Mouse (Mus musculus) midbrain, embryonic 12.5 days (tissue): Measurements from ENCODE around the gene Mkln1. TPM values are rescaled to one million over a fixed set of nuclear protein-coding genes. Genes with fewer than 3 reads are reported as not detected.

ENCODE experiments used
- ATAC-seq: fragments of 200-750 bp; cut with Nextera tagmentation; 2 replicates; pipeline ENCODE4 v1.8.0; 2017; ENCODE audit warnings: low read depth, moderate TSS enrichment, moderate library complexity; ENCODE audit not compliant: low FRiP score
- H3K27ac ChIP-seq: fragments of 300-500 bp; sonication (generic); replicated peaks from 2 replicates; pipeline ENCODE4 v1.5.1; 2016; ENCODE audit warnings: mild to moderate bottlenecking
- H3K27me3 ChIP-seq: fragments of 300-500 bp; sonication (generic); 2 replicates; pipeline ENCODE4 v1.6.1; 2016; ENCODE audit warnings: mild to moderate bottlenecking
- H3K36me3 ChIP-seq: fragments of 300-500 bp; sonication (generic); 2 replicates; pipeline ENCODE4 v1.6.1; 2016
- H3K4me1 ChIP-seq: fragments of 300-500 bp; sonication (generic); 2 replicates; pipeline ENCODE4 v1.6.1; 2016
- H3K4me2 ChIP-seq: fragments of 300-500 bp; sonication (generic); replicated peaks from 2 replicates; pipeline ENCODE4 v1.6.1; 2016; ENCODE audit warnings: mild to moderate bottlenecking, moderate library complexity
- H3K4me3 ChIP-seq: fragments of 300-500 bp; sonication (generic); 2 replicates; pipeline ENCODE4 v1.5.1; 2016; ENCODE audit warnings: mild to moderate bottlenecking
- H3K9ac ChIP-seq: fragments of 300-500 bp; sonication (generic); replicated peaks from 2 replicates; pipeline ENCODE4 v1.6.1; 2016; ENCODE audit warnings: mild to moderate bottlenecking, moderate library complexity
- H3K9me3 ChIP-seq: fragments of 300-500 bp; sonication (generic); 2 replicates; pipeline ENCODE4 v1.6.1; 2016; ENCODE audit warnings: mild to moderate bottlenecking
- WGBS: fragments of 180-500 bp; shearing (Covaris S2); methylation state at CpG from one replicate; pipeline ENCODE4 v1.1.7; 2016; 5-methylcytosine and 5-hydroxymethylcytosine counted together
- polyA plus RNA-seq: library from polyadenylated mRNA; unstranded; fragments of >200 nt; fragmentation: Nextera tagmentation; extraction: Ambion mirVana; gene quantifications from 2 replicates; pipeline ENCODE4 v1.2.1, GENCODE M21; 2016

The Mkln1 gene
- polyA plus RNA-seq, 1 experiment from 2014 or later: 208 TPM

- no peak overlapping the region for H3K4me3 ChIP-seq
These were observed 12.5 kb downstream of the Mkln1 start for GRCm38 (mm10) chr6:31411017-31411416.

GRCm38 (mm10) chr6:31412487-31412886 lies 14.0 kb downstream of the Mkln1 start:
- peak; percentile 34; the same call in 1 of the 2 replicates for ATAC-seq
- Histone ChIP-seq H3K4me3 (no peak overlapping the region), H3K9me3 (no peaks in the 10 kb centered on the region), H3K4me1 (peaks cover 18% of the 10 kb centered on the region), H3K9ac (no peak overlapping the region), H3K27me3 (no peaks in the 10 kb centered on the region), H3K4me2 (no peak overlapping the region), H3K27ac (no peak overlapping the region), H3K36me3 (no peaks in the 10 kb centered on the region)

More at GRCm38 (mm10) chr6:31411017-31411416, 12.5 kb downstream of the Mkln1 start:
- Histone ChIP-seq H3K27me3 (no peaks in the 10 kb centered on the region), H3K4me2 (no peak overlapping the region), H3K4me1 (peaks cover 18% of the 10 kb centered on the region), H3K9me3 (no peaks in the 10 kb centered on the region), H3K9ac (no peak overlapping the region), H3K36me3 (no peaks in the 10 kb centered on the region), H3K27ac (no peak overlapping the region)
- ATAC-seq: no peak
- WGBS: 67% methylated on average over 1 of the region's 1 CpGs

GRCm38 (mm10) chr6:31413556-31413955 lies 15.0 kb downstream of the Mkln1 start:
- Histone ChIP-seq H3K27me3 (no peaks in the 10 kb centered on the region), H3K4me3 (no peak overlapping the region), H3K9ac (no peak overlapping the region), H3K4me2 (no peak overlapping the region), H3K36me3 (no peaks in the 10 kb centered on the region), H3K4me1 (peaks cover 18% of the 10 kb centered on the region), H3K27ac (no peak overlapping the region), H3K9me3 (no peaks in the 10 kb centered on the region)
- no peak for ATAC-seq

DNA sequence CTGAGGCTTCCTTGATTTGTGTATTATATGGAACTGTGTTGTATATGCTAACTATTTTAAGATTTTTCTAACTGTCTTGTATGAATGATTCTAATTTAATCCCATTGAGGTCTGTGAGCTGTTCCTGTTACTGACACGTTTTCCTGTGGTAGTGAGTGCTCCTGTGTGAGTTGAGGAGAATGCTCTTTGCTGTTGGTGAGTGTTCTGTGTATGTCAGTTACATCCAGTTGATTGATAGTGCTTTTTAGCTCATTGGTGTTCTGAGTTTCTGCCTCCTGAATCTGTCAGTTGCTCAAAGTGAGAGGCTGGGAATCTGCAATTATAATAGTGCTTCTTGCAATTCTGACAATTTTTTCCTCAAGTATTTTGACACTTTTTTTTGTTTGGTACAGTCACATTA lies 15.8 kb downstream of the Mkln1 start:
- no peak overlapping the region for H3K9ac ChIP-seq
- 55% methylated on average over 1 of the region's 1 CpGs for WGBS
- ATAC-seq: no peak
- H3K4me1 ChIP-seq: peaks cover 18% of the 10 kb centered on the region
- no peak overlapping the region for H3K4me3 ChIP-seq
- H3K27ac ChIP-seq: no peak overlapping the region
- H3K9me3 ChIP-seq: no peaks in the 10 kb centered on the region
- H3K27me3 ChIP-seq: no peaks in the 10 kb centered on the region
- H3K4me2 ChIP-seq: no peak overlapping the region
- no peaks in the 10 kb centered on the region for H3K36me3 ChIP-seq

GRCm38 (mm10) chr6:31425428-31425827 lies 26.9 kb downstream of the Mkln1 start:
- Histone ChIP-seq H3K9ac (no peak overlapping the region), H3K4me1 (no peaks in the 10 kb centered on the region), H3K9me3 (no peaks in the 10 kb centered on the region), H3K27ac (no peak overlapping the region), H3K27me3 (no peaks in the 10 kb centered on the region), H3K36me3 (peaks cover 11% of the 10 kb centered on the region), H3K4me3 (no peak overlapping the region), H3K4me2 (no peak overlapping the region)
- WGBS: 89% methylated on average over 3 of the region's 3 CpGs
- no peak for ATAC-seq

DNA sequence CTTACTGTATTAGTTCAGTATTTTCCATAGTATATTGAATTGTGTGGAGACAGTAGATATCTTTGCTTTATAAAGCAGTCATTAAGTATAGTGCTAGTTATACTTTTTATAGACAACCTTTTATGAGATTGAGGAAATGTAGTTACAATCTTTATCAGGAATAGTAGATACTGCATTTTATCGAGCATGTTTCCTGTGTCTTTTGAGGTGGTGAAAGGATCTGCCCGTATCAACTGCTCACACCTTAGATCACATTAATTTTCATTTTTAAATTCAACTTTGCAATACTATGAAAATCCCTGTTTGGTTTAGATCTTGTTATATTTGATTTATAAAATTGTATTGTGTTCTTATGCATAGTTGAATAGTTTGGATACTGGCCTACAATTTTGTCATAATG lies 38.7 kb downstream of the Mkln1 start:
- no peak overlapping the region for H3K9ac ChIP-seq
- WGBS: 93% methylated on average over 2 of the region's 2 CpGs
- H3K27me3 ChIP-seq: no peaks in the 10 kb centered on the region
- H3K36me3 ChIP-seq: peaks cover 23% of the 10 kb centered on the region
- H3K4me2 ChIP-seq: no peak overlapping the region
- no peaks in the 10 kb centered on the region for H3K9me3 ChIP-seq
- H3K4me1 ChIP-seq: no peaks in the 10 kb centered on the region
- H3K27ac ChIP-seq: no peak overlapping the region
- no peak overlapping the region for H3K4me3 ChIP-seq
- ATAC-seq: no peak

- H3K36me3 ChIP-seq: peaks cover 11% of the 10 kb centered on the region
- no peaks in the 10 kb centered on the region for H3K9me3 ChIP-seq
- no peak overlapping the region for H3K27ac ChIP-seq
- H3K27me3 ChIP-seq: no peaks in the 10 kb centered on the region
- no peak for ATAC-seq
- H3K9ac ChIP-seq: no peak overlapping the region
- no peak overlapping the region for H3K4me2 ChIP-seq
- no peak overlapping the region for H3K4me3 ChIP-seq
- H3K4me1 ChIP-seq: no peaks in the 10 kb centered on the region
- 96% methylated on average over 1 of the region's 1 CpGs for WGBS
These were observed 46.7 kb downstream of the Mkln1 start for GRCm38 (mm10) chr6:31445258-31445657.

DNA sequence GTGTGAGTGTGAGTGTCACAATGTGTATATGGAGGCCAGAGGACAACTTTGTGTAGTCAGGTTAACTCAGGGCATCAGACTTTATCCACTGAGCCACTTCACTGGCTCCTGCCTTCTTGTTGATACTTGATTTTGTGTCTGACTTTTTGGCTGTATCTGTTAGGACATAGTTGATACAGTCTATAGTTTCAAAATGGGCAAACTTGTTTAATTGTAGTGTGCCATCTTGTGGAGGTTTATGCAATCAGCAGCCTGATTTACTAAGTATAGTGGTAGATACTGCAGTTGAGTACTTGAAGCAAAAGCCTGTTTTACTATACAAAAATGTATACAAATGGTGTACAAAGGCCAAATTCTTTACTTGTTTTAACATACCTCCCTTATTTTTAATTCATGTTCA lies 55.2 kb downstream of the Mkln1 start:
- no peaks in the 10 kb centered on the region for H3K27me3 ChIP-seq
- H3K4me2 ChIP-seq: no peak overlapping the region
- no peak for ATAC-seq
- no peak overlapping the region for H3K4me3 ChIP-seq
- H3K4me1 ChIP-seq: no peaks in the 10 kb centered on the region
- no peak overlapping the region for H3K9ac ChIP-seq
- H3K36me3 ChIP-seq: peaks cover 23% of the 10 kb centered on the region
- H3K9me3 ChIP-seq: no peaks in the 10 kb centered on the region
- H3K27ac ChIP-seq: no peak overlapping the region

DNA sequence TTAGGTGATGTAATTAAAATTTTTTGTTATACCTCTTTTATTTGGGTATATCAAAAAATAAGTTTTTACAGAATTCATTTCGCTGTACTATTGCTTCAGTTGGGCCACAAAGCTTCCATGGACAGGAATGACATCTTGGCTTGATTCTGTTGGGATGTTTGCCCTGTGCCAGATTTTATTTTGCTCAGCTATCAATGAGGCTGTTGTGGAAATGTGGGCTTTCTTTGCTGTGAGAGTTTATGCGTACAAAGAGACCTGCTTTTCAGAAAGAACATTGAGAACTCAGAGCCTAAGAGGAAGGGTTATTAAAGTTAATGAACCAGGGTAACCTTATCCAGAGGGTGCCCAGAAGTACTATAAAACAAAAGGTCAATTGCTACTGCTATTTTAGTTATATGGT lies 56.8 kb downstream of the Mkln1 start:
- Histone ChIP-seq H3K36me3 (peaks cover 25% of the 10 kb centered on the region), H3K4me3 (no peak overlapping the region), H3K9ac (no peak overlapping the region), H3K27me3 (no peaks in the 10 kb centered on the region), H3K27ac (no peak overlapping the region), H3K4me1 (no peaks in the 10 kb centered on the region), H3K9me3 (no peaks in the 10 kb centered on the region), H3K4me2 (no peak overlapping the region)
- no peak for ATAC-seq
- 86% methylated on average over 2 of the region's 2 CpGs for WGBS

GRCm38 (mm10) chr6:31456988-31457387 lies 58.5 kb downstream of the Mkln1 start:
- peaks cover 28% of the 10 kb centered on the region for H3K36me3 ChIP-seq

GRCm38 (mm10) chr6:31469431-31469830 lies 70.9 kb downstream of the Mkln1 start:
- H3K27ac ChIP-seq: no peak overlapping the region
- no peak overlapping the region for H3K9ac ChIP-seq
- H3K36me3 ChIP-seq: peaks cover 19% of the 10 kb centered on the region
- no peak for ATAC-seq
- no peaks in the 10 kb centered on the region for H3K4me1 ChIP-seq
- no peak overlapping the region for H3K4me2 ChIP-seq
- no peaks in the 10 kb centered on the region for H3K27me3 ChIP-seq
- WGBS: 94% methylated on average over 6 of the region's 6 CpGs
- no peak overlapping the region for H3K4me3 ChIP-seq
- no peaks in the 10 kb centered on the region for H3K9me3 ChIP-seq

More at GRCm38 (mm10) chr6:31456988-31457387, 58.5 kb downstream of the Mkln1 start:
- 77% methylated on average over 1 of the region's 1 CpGs for WGBS
- H3K27ac ChIP-seq: no peak overlapping the region
- no peaks in the 10 kb centered on the region for H3K9me3 ChIP-seq
- no peak for ATAC-seq
- no peak overlapping the region for H3K4me3 ChIP-seq
- H3K9ac ChIP-seq: no peak overlapping the region
- H3K4me2 ChIP-seq: no peak overlapping the region
- H3K4me1 ChIP-seq: no peaks in the 10 kb centered on the region
- no peaks in the 10 kb centered on the region for H3K27me3 ChIP-seq

DNA sequence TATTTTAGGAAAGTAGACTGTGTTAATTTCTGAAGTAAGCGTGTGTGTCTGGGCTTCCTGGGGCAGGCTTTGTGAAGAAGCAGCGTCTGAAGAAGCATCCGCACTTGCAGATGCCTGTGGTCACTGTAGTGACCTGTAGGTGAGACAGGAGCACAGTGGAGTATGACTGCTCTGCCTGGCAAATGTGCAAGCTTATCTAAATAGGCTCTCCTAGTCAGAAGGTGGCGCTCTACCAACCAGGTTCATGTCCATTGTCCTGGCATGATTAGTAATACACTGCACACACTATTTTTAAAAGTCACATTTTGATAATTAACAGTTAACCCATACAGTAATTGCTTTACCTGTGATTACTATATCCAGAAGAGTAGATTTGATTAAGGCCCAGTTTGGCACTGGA lies 79.7 kb downstream of the Mkln1 start:
- Histone ChIP-seq H3K36me3 (peaks cover 23% of the 10 kb centered on the region), H3K4me3 (no peak overlapping the region), H3K4me1 (peaks cover 6% of the 10 kb centered on the region; the same call in 1 of the 2 replicates), H3K9me3 (no peaks in the 10 kb centered on the region), H3K27me3 (no peaks in the 10 kb centered on the region), H3K27ac (no peak overlapping the region), H3K4me2 (no peak overlapping the region), H3K9ac (no peak overlapping the region)
- ATAC-seq: no peak
- WGBS: 75% methylated on average over 4 of the region's 4 CpGs

- peaks cover 6% of the 10 kb centered on the region; the same call in 1 of the 2 replicates for H3K4me1 ChIP-seq
- no peaks in the 10 kb centered on the region for H3K27me3 ChIP-seq
- 83% methylated on average over 4 of the region's 4 CpGs for WGBS
- H3K9ac ChIP-seq: no peak overlapping the region
- H3K36me3 ChIP-seq: peaks cover 14% of the 10 kb centered on the region
- no peak overlapping the region for H3K27ac ChIP-seq
- H3K9me3 ChIP-seq: no peaks in the 10 kb centered on the region
- no peak for ATAC-seq
- H3K4me3 ChIP-seq: no peak overlapping the region
- no peak overlapping the region for H3K4me2 ChIP-seq
These were observed 81.5 kb downstream of the Mkln1 start for GRCm38 (mm10) chr6:31480008-31480407.
